Mouse (Mus musculus) stomach, embryonic 14.5 days (tissue): ENCODE results near the gene Ppp2r5e. TPM values are rescaled to one million over a fixed set of nuclear protein-coding genes. Genes with fewer than 3 reads are reported as not detected.

Source experiments
- ATAC-seq: fragments of 200-750 bp; cut with Nextera tagmentation; 2 replicates; pipeline ENCODE4 v1.8.0; 2017; ENCODE audit warnings: low read depth, moderate TSS enrichment; ENCODE audit not compliant: insufficient number of reproducible peaks, insufficient read depth, low FRiP score
- H3K27ac ChIP-seq: fragments of 300-500 bp; sonication (generic); 2 replicates; pipeline ENCODE4 v1.5.1; 2014; ENCODE audit warnings: mild to moderate bottlenecking, low read length, moderate library complexity, mixed read lengths
- H3K27me3 ChIP-seq: fragments of 300-500 bp; sonication (generic); 2 replicates; pipeline ENCODE4 v1.6.1; 2014; ENCODE audit warnings: low read length, control low read depth, mixed read lengths; ENCODE audit not compliant: control insufficient read depth, insufficient read depth
- H3K36me3 ChIP-seq: fragments of 300-500 bp; sonication (generic); 2 replicates; pipeline ENCODE4 v1.6.1; 2014; ENCODE audit warnings: mild to moderate bottlenecking, control low read depth, low read length, moderate library complexity, mixed read lengths; ENCODE audit not compliant: control insufficient read depth, insufficient read depth
- H3K4me1 ChIP-seq: fragments of 300-500 bp; sonication (generic); 2 replicates; pipeline ENCODE4 v1.6.1; 2014; ENCODE audit warnings: low read length, control low read depth, mixed read lengths; ENCODE audit not compliant: control insufficient read depth, insufficient read depth
- H3K4me2 ChIP-seq: fragments of 300-500 bp; sonication (generic); replicated peaks from 2 replicates; pipeline ENCODE4 v1.6.1; 2014; ENCODE audit warnings: low read depth, low read length, control low read depth
- H3K4me3 ChIP-seq: fragments of 300-500 bp; sonication (generic); 2 replicates; pipeline ENCODE4 v1.5.1; 2014; ENCODE audit warnings: low read depth, low read length, control low read depth
- H3K9ac ChIP-seq: fragments of 300-500 bp; sonication (generic); replicated peaks from 2 replicates; pipeline ENCODE4 v1.6.1; 2014; ENCODE audit warnings: low read depth, mild to moderate bottlenecking, control low read depth, low read length, moderate library complexity, mixed read lengths
- H3K9me3 ChIP-seq: fragments of 300-500 bp; sonication (generic); 2 replicates; pipeline ENCODE4 v1.6.1; 2016; ENCODE audit warnings: low read depth, low read length, control low read depth; ENCODE audit not compliant: control insufficient read depth
- WGBS: fragments of 180-500 bp; shearing (Covaris S2); extraction: QIAGEN DNeasy Blood & Tissue Kit; methylation state at CpG from one replicate; pipeline ENCODE4 v1.1.7; 2014; 5-methylcytosine and 5-hydroxymethylcytosine counted together
- polyA plus RNA-seq: library from polyadenylated mRNA; unstranded; fragments of >200 nt; fragmentation: Nextera tagmentation; extraction: Ambion mirVana; gene quantifications from 2 replicates; pipeline ENCODE4 v1.2.1, GENCODE M21; 2014

The Ppp2r5e gene
- polyA plus RNA-seq, 1 experiment from 2014 or later: 17.2 TPM

- peaks cover 17% of the 10 kb centered on the region; the same call in 1 of the 2 replicates for H3K4me1 ChIP-seq
- H3K4me3 ChIP-seq: no peak overlapping the region
- WGBS: 61% methylated on average over 3 of the region's 3 CpGs
- H3K4me2 ChIP-seq: no peak overlapping the region
- no peaks in the 10 kb centered on the region for H3K27me3 ChIP-seq
- ATAC-seq: no peak
- H3K36me3 ChIP-seq: no peaks in the 10 kb centered on the region
- no peak overlapping the region for H3K27ac ChIP-seq
- H3K9ac ChIP-seq: no peak overlapping the region
- H3K9me3 ChIP-seq: no peaks in the 10 kb centered on the region
Measured at GRCm38 (mm10) chr12:75555032-75555431, 41.0 kb downstream of the Ppp2r5e start.

GRCm38 (mm10) chr12:75552296-75552695 is 43.7 kb downstream of the Ppp2r5e start:
- Histone ChIP-seq H3K9ac (no peak overlapping the region), H3K36me3 (no peaks in the 10 kb centered on the region), H3K4me3 (no peak overlapping the region), H3K27me3 (no peaks in the 10 kb centered on the region), H3K4me2 (no peak overlapping the region), H3K9me3 (no peaks in the 10 kb centered on the region), H3K27ac (no peak overlapping the region), H3K4me1 (0 out of 2 replicates have a peak, but pooled peaks cover 7% of the 10 kb centered on the region)
- no peak for ATAC-seq
- 81% methylated on average over 3 of the region's 3 CpGs for WGBS

GRCm38 (mm10) chr12:75551671-75552070 is 44.4 kb downstream of the Ppp2r5e start:
- 88% methylated on average over 5 of the region's 5 CpGs for WGBS
- Histone ChIP-seq H3K4me3 (no peak overlapping the region), H3K4me2 (no peak overlapping the region)

GRCm38 (mm10) chr12:75548999-75549398 is 47.0 kb downstream of the Ppp2r5e start:
- Histone ChIP-seq H3K27ac (no peak overlapping the region), H3K9me3 (no peaks in the 10 kb centered on the region), H3K9ac (no peak overlapping the region), H3K4me3 (no peak overlapping the region), H3K36me3 (no peaks in the 10 kb centered on the region), H3K27me3 (no peaks in the 10 kb centered on the region), H3K4me1 (0 out of 2 replicates have a peak, but pooled peaks cover 3% of the 10 kb centered on the region), H3K4me2 (no peak overlapping the region)
- whole genome bisulfite sequencing: 76% methylated on average over 9 of the region's 9 CpGs
- no peak for ATAC-seq

More at GRCm38 (mm10) chr12:75551671-75552070, 44.4 kb downstream of the Ppp2r5e start:
- 0 out of 2 replicates have a peak, but pooled peaks cover 7% of the 10 kb centered on the region for H3K4me1 ChIP-seq
- H3K9me3 ChIP-seq: no peaks in the 10 kb centered on the region
- no peaks in the 10 kb centered on the region for H3K36me3 ChIP-seq
- H3K27me3 ChIP-seq: no peaks in the 10 kb centered on the region
- H3K27ac ChIP-seq: no peak overlapping the region
- ATAC-seq: no peak
- no peak overlapping the region for H3K9ac ChIP-seq

GRCm38 (mm10) chr12:75547174-75547573 is 48.9 kb downstream of the Ppp2r5e start:
- H3K4me2 ChIP-seq: no peak overlapping the region
- ATAC-seq: no peak
- no peak overlapping the region for H3K27ac ChIP-seq
- H3K4me1 ChIP-seq: no peaks in the 10 kb centered on the region
- H3K36me3 ChIP-seq: no peaks in the 10 kb centered on the region
- no peak overlapping the region for H3K9ac ChIP-seq
- no peak overlapping the region for H3K4me3 ChIP-seq
- no peaks in the 10 kb centered on the region for H3K27me3 ChIP-seq
- 69% methylated on average over 3 of the region's 3 CpGs for WGBS
- no peaks in the 10 kb centered on the region for H3K9me3 ChIP-seq

GRCm38 (mm10) chr12:75546241-75546640 is 49.8 kb downstream of the Ppp2r5e start:
- WGBS: 91% methylated on average over 5 of the region's 5 CpGs
- no peak for ATAC-seq
- H3K4me1 ChIP-seq: no peaks in the 10 kb centered on the region

GRCm38 (mm10) chr12:75545431-75545925 is 50.6 kb downstream of the Ppp2r5e start:
- 92% methylated on average over 4 of the region's 4 CpGs for WGBS
- no peak for ATAC-seq
- Histone ChIP-seq H3K4me1 (no peaks in the 10 kb centered on the region), H3K27me3 (no peaks in the 10 kb centered on the region), H3K27ac (no peak overlapping the region), H3K9ac (no peak overlapping the region), H3K36me3 (no peaks in the 10 kb centered on the region), H3K4me3 (no peak overlapping the region), H3K4me2 (no peak overlapping the region), H3K9me3 (no peaks in the 10 kb centered on the region)

More at GRCm38 (mm10) chr12:75546241-75546640, 49.8 kb downstream of the Ppp2r5e start:
- H3K27me3 ChIP-seq: no peaks in the 10 kb centered on the region
- no peak overlapping the region for H3K4me3 ChIP-seq
- no peak overlapping the region for H3K9ac ChIP-seq
- no peak overlapping the region for H3K27ac ChIP-seq
- no peaks in the 10 kb centered on the region for H3K9me3 ChIP-seq
- no peak overlapping the region for H3K4me2 ChIP-seq
- no peaks in the 10 kb centered on the region for H3K36me3 ChIP-seq

GRCm38 (mm10) chr12:75544666-75545065 is 51.4 kb downstream of the Ppp2r5e start:
- H3K36me3 ChIP-seq: no peaks in the 10 kb centered on the region
- no peak overlapping the region for H3K9ac ChIP-seq
- WGBS: 83% methylated on average over 2 of the region's 2 CpGs
- no peaks in the 10 kb centered on the region for H3K27me3 ChIP-seq
- ATAC-seq: no peak
- H3K9me3 ChIP-seq: no peaks in the 10 kb centered on the region
- no peak overlapping the region for H3K4me2 ChIP-seq
- no peaks in the 10 kb centered on the region for H3K4me1 ChIP-seq
- H3K4me3 ChIP-seq: no peak overlapping the region
- H3K27ac ChIP-seq: no peak overlapping the region

GRCm38 (mm10) chr12:75544259-75544658 is 51.8 kb downstream of the Ppp2r5e start:
- Histone ChIP-seq H3K27ac (no peak overlapping the region), H3K9me3 (no peaks in the 10 kb centered on the region), H3K27me3 (no peaks in the 10 kb centered on the region), H3K36me3 (no peaks in the 10 kb centered on the region), H3K9ac (no peak overlapping the region), H3K4me3 (no peak overlapping the region), H3K4me2 (no peak overlapping the region), H3K4me1 (no peaks in the 10 kb centered on the region)
- no peak for ATAC-seq
- WGBS: 51% methylated on average over 2 of the region's 2 CpGs
